Mouse (Mus musculus) olfactory bulb, adult 2 months (tissue): Measurements from ENCODE around the gene Gm17783. TPM values are rescaled to one million over a fixed set of nuclear protein-coding genes. Genes with fewer than 3 reads are reported as not detected.
"Not testable (repeated sequence)": the region's sequence is repeated elsewhere in the genome, so short reads cannot be mapped to it uniquely, and the experiment has no call there.

Experiments
- H3K27ac ChIP-seq: fragments of 200-500 bp; 2 replicates; pipeline ENCODE4 v1.5.1; 2012; ENCODE audit warnings: low read depth, low read length; ENCODE audit not compliant: insufficient read depth
- H3K4me1 ChIP-seq: fragments of 200-500 bp; 2 replicates; pipeline ENCODE4 v1.6.1; 2012; ENCODE audit warnings: low read length; ENCODE audit not compliant: control insufficient read depth, insufficient read depth
- H3K4me3 ChIP-seq: fragments of 200-500 bp; 2 replicates; pipeline ENCODE4 v1.5.1; 2012; ENCODE audit warnings: mild to moderate bottlenecking, low read depth, low read length, moderate library complexity; ENCODE audit not compliant: insufficient read depth
- CTCF ChIP-seq: fragments of 200-500 bp; IDR thresholded peaks from 2 replicates; pipeline ENCODE4 v1.5.1; 2012; ENCODE audit warnings: low read depth, mild to moderate bottlenecking, low read length, moderate library complexity; ENCODE audit not compliant: insufficient read depth
- POLR2A ChIP-seq: fragments of 200-500 bp; IDR thresholded peaks from 2 replicates; pipeline ENCODE4 v1.6.1; 2012; ENCODE audit warnings: mild to moderate bottlenecking, low read depth, low read length, moderate library complexity; ENCODE audit not compliant: insufficient read depth
- WGBS: fragments of 180-500 bp; shearing (Covaris S2); methylation state at CpG from one replicate; pipeline ENCODE4 v1.1.7; 2018; 5-methylcytosine and 5-hydroxymethylcytosine counted together
- polyA plus RNA-seq: library from polyadenylated mRNA; stranded (reverse); fragments of >200 nt; gene quantifications from 2 replicates; pipeline ENCODE4 v1.2.4, GENCODE M21; 2012; ENCODE audit warnings: low replicate concordance; ENCODE audit not compliant: missing spikeins, insufficient read depth, insufficient read length

Gene Gm17783
- polyA plus RNA-seq, 1 experiment = not detected

DNA sequence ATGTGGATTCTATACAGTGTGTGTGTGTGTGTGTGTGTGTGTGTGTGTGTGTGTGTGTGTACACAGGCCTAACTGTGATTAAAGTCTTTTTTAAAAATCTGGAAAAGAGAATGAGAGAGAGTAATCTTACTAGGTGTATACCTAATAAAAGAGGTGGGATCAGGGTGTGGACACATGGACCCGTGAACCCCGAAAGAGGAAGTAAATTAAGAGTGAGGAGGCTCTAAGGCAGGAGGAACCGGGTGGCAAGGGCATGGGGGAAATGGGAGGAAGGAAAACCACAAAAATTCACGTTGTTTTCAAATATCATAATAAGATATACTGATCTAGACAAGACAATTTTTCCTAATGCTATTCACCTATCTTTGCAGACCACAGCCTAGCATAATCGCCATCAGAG is 6.3 kb downstream of the Gm17783 start:
- Histone ChIP-seq H3K4me1 (no peaks in the 10 kb centered on the region), H3K27ac (no peak overlapping the region), H3K4me3 (no peak overlapping the region)
- TF ChIP-seq POLR2A = no peak
- no peak for TF ChIP-seq CTCF
- 92% methylated on average over 5 of the region's 5 CpGs for WGBS

GRCm38 (mm10) chr16:45495326-45495725 is 36.5 kb downstream of the Gm17783 start:
- 60% methylated on average over 1 of the region's 1 CpGs for WGBS
- H3K4me3 ChIP-seq = no peak overlapping the region
- no peak overlapping the region for H3K27ac ChIP-seq
- no peaks in the 10 kb centered on the region for H3K4me1 ChIP-seq
- no peak for TF ChIP-seq POLR2A
- TF ChIP-seq CTCF = no peak

GRCm38 (mm10) chr16:45492927-45493326 is 38.9 kb downstream of the Gm17783 start, which contains the start of gene Gm609:
TSS of gene Gm609 (minus strand) at chr16:45492969.
- WGBS = 74% methylated on average over 5 of the region's 5 CpGs
- no peak within 1 kb of the TSS for H3K4me3 ChIP-seq
- TF ChIP-seq CTCF (no peak), POLR2A (no peak)
- no peaks in the 10 kb centered on the region for H3K4me1 ChIP-seq
- no peak within 1 kb of the TSS for H3K27ac ChIP-seq

- TF ChIP-seq POLR2A = no peak
- TF ChIP-seq CTCF = no peak
- no peak overlapping the region for H3K27ac ChIP-seq
- H3K4me3 ChIP-seq = no peak overlapping the region
- no peaks in the 10 kb centered on the region for H3K4me1 ChIP-seq
Measured at GRCm38 (mm10) chr16:45476991-45477390, 54.9 kb downstream of the Gm17783 start.

- H3K4me3 ChIP-seq, H3K4me1 ChIP-seq: not testable (repeated sequence)
- WGBS = 73% methylated on average over 3 of the region's 3 CpGs
Measured at GRCm38 (mm10) chr16:45471836-45472235, 60.0 kb downstream of the Gm17783 start.

More at GRCm38 (mm10) chr16:45471836-45472235, 60.0 kb downstream of the Gm17783 start:
- not testable (repeated sequence) for H3K27ac ChIP-seq

Other genes with a start within 250 kb of the Gm17783 start
- gene Cd200, start 123.0 kb downstream of the Gm17783 start, polyA plus RNA-seq = not detected in 2 replicates
- gene Gm609, start 39.1 kb downstream of the Gm17783 start, polyA plus RNA-seq = not detected in 2 replicates
- not detected in 2 replicates for gene Slc9c1, start 3.3 kb upstream of the Gm17783 start, polyA plus RNA-seq
- gene Gcsam, start 78.3 kb upstream of the Gm17783 start, polyA plus RNA-seq = not detected in 2 replicates
- gene BC016579, start 122.0 kb upstream of the Gm17783 start, polyA plus RNA-seq = not detected in 2 replicates
- gene Tmprss7, start 161.6 kb upstream of the Gm17783 start, polyA plus RNA-seq = not detected in 2 replicates
- not detected in 2 replicates for gene Tagln3, start 192.6 kb upstream of the Gm17783 start, polyA plus RNA-seq
- gene Abhd10, start 210.9 kb upstream of the Gm17783 start, polyA plus RNA-seq = not detected in 2 replicates